Mouse (Mus musculus) ES-Bruce4 (cell line): ENCODE data around the gene Smad5. TPM values are rescaled to one million over a fixed set of nuclear protein-coding genes. Genes with fewer than 3 reads are reported as not detected.

Source experiments
- H3K27ac ChIP-seq: 2 replicates; pipeline ENCODE4 v1.5.1; 2012; ENCODE audit warnings: low read length, inconsistent platforms; ENCODE audit not compliant: insufficient read depth
- H3K27me3 ChIP-seq: 2 replicates; pipeline ENCODE4 v1.6.1; 2012; ENCODE audit warnings: mild to moderate bottlenecking, low read length, inconsistent platforms; ENCODE audit not compliant: control insufficient read depth, poor library complexity, insufficient read depth, severe bottlenecking
- H3K36me3 ChIP-seq: 2 replicates; pipeline ENCODE4 v1.6.1; 2012; ENCODE audit warnings: inconsistent platforms, mild to moderate bottlenecking, low read length, moderate library complexity; ENCODE audit not compliant: control insufficient read depth, poor library complexity, insufficient read depth, severe bottlenecking
- H3K4me1 ChIP-seq: one replicate; pipeline ENCODE4 v1.8.1; 2011; ENCODE audit warnings: low read length; ENCODE audit not compliant: control insufficient read depth, insufficient read depth
- H3K4me3 ChIP-seq: 2 replicates; pipeline ENCODE4 v1.5.1; 2011; ENCODE audit warnings: low read depth, mild to moderate bottlenecking, low read length
- H3K9ac ChIP-seq: 2 replicates; pipeline ENCODE4 v1.6.1; 2012; ENCODE audit warnings: low read depth, mild to moderate bottlenecking, inconsistent platforms; ENCODE audit not compliant: poor library complexity, severe bottlenecking
- H3K9me3 ChIP-seq: replicated peaks from 2 replicates; pipeline ENCODE4 v1.6.1; 2012; ENCODE audit warnings: mild to moderate bottlenecking, low read length, inconsistent platforms; ENCODE audit not compliant: control insufficient read depth, poor library complexity, insufficient read depth, severe bottlenecking
- CTCF ChIP-seq: IDR thresholded peaks from one replicate; pipeline ENCODE4 v1.8.1; 2011; ENCODE audit warnings: low read depth, low read length
- EP300 ChIP-seq: IDR thresholded peaks from 2 replicates; pipeline ENCODE4 v1.6.1; 2011; ENCODE audit warnings: low read depth, low read length; ENCODE audit not compliant: insufficient read depth
- POLR2A ChIP-seq: IDR thresholded peaks from one replicate; pipeline ENCODE4 v1.8.1; 2011; ENCODE audit warnings: low read length; ENCODE audit not compliant: insufficient read depth
- polyA plus RNA-seq: library from polyadenylated mRNA; stranded (reverse); fragments of >200 nt; gene quantifications from 2 replicates; pipeline ENCODE4 v1.2.4, GENCODE M21; 2011; ENCODE audit warnings: low read depth; ENCODE audit not compliant: missing spikeins, insufficient read depth, insufficient read length

Smad5 gene
- polyA plus RNA-seq = 27.1 and 34.2 TPM in 2 replicates

DNA sequence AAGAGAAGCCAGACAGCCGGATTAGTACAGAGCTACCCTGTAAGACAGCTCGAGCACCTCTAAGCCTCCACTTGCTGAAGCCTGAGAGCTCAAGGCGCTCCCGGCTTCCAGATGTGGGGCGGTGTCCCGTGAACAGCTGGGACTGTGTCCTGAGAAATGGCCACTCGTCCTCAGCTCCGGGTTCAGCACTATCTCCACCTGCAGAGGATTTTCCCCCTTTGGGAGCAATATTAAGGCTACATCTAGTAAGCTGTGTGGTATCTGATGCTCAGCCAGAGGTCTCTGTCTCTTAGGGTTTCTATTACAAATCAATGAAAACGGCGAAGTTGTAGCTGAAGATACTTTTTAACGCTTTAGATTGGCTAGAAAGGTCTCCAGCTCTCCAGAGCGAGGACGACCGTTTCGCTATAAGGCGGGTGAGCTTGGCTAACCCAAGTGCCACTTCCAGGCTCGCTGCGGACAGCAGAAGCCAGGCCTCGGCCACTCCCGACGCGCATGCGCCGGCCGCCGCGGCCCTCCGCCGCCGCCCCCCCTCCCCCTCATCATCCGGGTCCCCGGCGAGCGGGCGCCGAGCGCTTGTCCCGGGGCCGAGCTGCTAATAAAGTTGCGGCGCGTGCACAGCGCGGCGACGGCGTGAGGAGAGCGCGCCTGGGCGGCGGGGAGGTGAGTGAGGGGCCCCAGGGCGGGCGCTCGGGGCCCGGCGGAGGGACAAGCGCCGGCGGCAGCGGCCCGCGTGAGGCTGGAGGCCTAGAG lies at the start of gene Smad5:
Gene Smad5, plus strand, starts transcription at position 542 of the 753 bp plus-strand sequence.
- Histone ChIP-seq H3K36me3 (no peaks in the 10 kb centered on the region), H3K4me3 (peak within 1 kb of the TSS; percentile 77), H3K27me3 (no peaks in the 10 kb centered on the region), H3K27ac (peak within 1 kb of the TSS; percentile 60), H3K4me1 (peaks cover 3% of the 10 kb centered on the region), H3K9ac (peak within 1 kb of the TSS; percentile 95), H3K9me3 (no peaks in the 10 kb centered on the region)
- no peak for TF ChIP-seq EP300
- TF ChIP-seq POLR2A = peak; percentile 38
- no peak for TF ChIP-seq CTCF

DNA sequence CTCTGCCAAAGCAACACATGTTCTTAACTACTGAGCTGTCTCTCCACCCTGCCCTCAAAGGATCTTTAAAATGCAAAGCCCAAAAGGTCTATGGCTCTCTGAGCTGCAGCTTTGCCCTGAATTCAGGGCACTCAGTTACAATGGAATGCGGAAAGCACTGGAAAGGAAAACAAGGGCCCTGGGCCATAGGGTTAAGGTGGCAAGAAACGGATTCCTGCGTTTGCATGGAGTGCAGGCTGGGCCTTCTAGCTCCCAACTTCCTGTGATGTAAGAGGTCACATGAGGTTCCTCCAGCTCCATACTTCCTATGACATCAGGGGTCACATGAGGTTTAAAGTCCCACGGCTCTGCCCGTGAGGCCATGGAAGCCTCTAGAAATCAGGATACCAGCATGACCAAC lies 48.6 kb upstream of the Smad5 start:
- no peak overlapping the region for H3K9ac ChIP-seq
- no peak for TF ChIP-seq EP300
- no peak for TF ChIP-seq CTCF
- no peak for TF ChIP-seq POLR2A
- H3K4me1 ChIP-seq = no peaks in the 10 kb centered on the region
- H3K27ac ChIP-seq = no peak overlapping the region
- H3K4me3 ChIP-seq = no peak overlapping the region
- H3K36me3 ChIP-seq = no peaks in the 10 kb centered on the region
- no peaks in the 10 kb centered on the region for H3K27me3 ChIP-seq
- no peaks in the 10 kb centered on the region for H3K9me3 ChIP-seq

DNA sequence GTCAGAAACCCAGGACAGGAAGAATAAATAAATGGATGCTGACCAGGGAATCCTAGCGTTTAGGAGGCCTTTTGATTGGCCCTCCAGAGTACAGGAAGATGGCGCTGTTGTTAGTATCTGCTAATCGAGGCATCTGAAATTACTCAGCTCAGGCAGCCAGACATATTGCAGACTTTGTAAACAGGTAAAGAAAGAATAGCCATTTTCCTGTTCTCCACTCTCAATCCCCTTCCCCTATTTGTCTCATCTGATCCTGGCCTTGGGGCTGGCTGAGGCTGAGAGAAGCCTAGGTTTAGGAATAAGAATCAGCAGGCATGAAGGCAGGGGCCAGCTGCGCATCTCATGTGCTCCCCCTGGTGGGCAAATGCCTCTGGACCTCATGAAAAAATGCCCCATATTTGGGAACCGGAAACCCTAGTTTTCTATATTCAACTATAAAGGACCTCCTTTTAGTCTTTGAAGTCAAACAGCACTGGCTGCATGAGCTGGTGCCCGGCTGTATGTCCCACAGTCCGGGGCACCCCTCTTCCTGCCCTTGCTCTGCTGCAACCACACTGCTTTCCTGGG lies 44.8 kb upstream of the Smad5 start:
- Histone ChIP-seq H3K9ac (no peak overlapping the region), H3K4me1 (no peaks in the 10 kb centered on the region), H3K27me3 (no peaks in the 10 kb centered on the region), H3K9me3 (no peaks in the 10 kb centered on the region), H3K27ac (no peak overlapping the region), H3K4me3 (no peak overlapping the region), H3K36me3 (no peaks in the 10 kb centered on the region)
- TF ChIP-seq POLR2A (no peak), EP300 (no peak), CTCF (peak; percentile 73)

DNA sequence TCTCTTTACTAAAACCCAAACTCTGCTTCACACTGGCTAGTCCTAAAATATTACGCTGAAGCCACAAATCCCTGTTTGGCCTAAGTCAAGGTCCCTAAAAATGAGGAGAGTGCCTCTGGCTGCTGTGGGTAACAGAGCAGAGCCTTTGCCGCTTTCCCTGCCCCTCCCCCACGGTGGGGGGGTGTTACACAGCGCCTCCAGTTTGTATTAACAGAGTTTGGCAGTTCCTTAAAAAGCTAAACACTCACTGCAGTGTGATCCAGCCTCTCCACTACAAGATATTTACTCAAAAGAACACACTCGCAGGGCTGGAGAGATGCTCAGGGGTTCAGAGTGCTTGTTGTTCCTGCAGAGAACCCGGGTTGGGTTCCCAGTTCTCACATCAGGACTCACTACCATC lies 43.9 kb upstream of the Smad5 start:
- no peak overlapping the region for H3K9ac ChIP-seq
- H3K4me1 ChIP-seq = no peaks in the 10 kb centered on the region
- no peaks in the 10 kb centered on the region for H3K36me3 ChIP-seq
- no peak overlapping the region for H3K4me3 ChIP-seq
- no peaks in the 10 kb centered on the region for H3K9me3 ChIP-seq
- TF ChIP-seq POLR2A (no peak), EP300 (no peak), CTCF (no peak)
- no peaks in the 10 kb centered on the region for H3K27me3 ChIP-seq
- H3K27ac ChIP-seq = no peak overlapping the region

DNA sequence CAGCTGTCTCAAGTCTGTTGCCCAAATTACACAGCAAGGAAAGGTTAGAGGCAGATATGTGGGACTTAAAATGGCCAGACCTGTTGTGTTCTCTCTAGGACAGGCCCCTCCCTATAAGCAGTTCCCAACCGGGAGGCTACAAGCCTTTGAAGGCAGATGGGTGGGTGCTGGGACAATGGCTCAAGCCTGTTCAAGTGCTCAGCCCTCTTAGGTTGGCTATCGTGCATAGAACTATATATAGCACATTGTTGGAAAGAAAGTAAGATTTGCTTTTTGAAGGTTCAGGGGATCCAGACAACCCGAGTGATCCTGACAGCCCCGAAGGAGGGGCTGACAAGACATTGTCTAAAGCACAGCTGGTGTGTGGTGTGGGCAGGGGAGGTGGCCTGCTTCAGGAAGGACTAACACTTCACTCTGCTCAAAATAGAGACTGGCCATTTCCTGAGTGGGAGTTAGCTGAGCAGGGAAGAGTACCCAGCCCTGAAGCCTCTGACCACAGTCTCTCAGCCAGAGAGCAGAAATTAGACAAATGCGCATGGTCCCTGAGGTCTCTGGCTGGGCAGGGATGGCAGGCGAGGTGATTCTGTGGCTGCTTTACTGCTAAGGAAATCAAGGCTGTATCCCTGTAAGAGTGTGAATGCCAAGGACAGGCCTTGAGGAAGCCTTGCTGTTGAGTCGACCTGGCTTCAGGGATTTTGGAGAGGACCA lies 40.7 kb upstream of the Smad5 start:
- Histone ChIP-seq H3K27me3 (no peaks in the 10 kb centered on the region), H3K36me3 (no peaks in the 10 kb centered on the region), H3K9ac (no peak overlapping the region), H3K4me3 (no peak overlapping the region), H3K9me3 (no peaks in the 10 kb centered on the region), H3K27ac (no peak overlapping the region), H3K4me1 (no peaks in the 10 kb centered on the region)
- TF ChIP-seq CTCF (no peak), POLR2A (no peak), EP300 (no peak)
